Mouse (Mus musculus) spleen, adult 2 months (tissue): ENCODE data around the gene Ccdc69. TPM values are rescaled to one million over a fixed set of nuclear protein-coding genes. Genes with fewer than 3 reads are reported as not detected.

Experiments used
- DNase-seq, 2 experiments: peaks; one replicate each; pipeline versions ENCODE4 v3.0.0 to v3.0.0-alpha.2; 2012 to 2021; ENCODE audit warnings: low spot score in 2 of 2, low read depth in 1 of 2
- H3K27ac ChIP-seq: fragments of 200-500 bp; 2 replicates; pipeline ENCODE4 v1.5.1; 2012; ENCODE audit warnings: low read length, inconsistent platforms; ENCODE audit not compliant: insufficient read depth
- H3K27me3 ChIP-seq: fragments of 200-500 bp; 2 replicates; pipeline ENCODE4 v1.6.1; 2012; ENCODE audit warnings: mild to moderate bottlenecking, moderate library complexity, low read length, inconsistent platforms; ENCODE audit not compliant: control insufficient read depth, insufficient read depth
- H3K36me3 ChIP-seq: fragments of 200-500 bp; 2 replicates; pipeline ENCODE4 v1.6.1; 2012; ENCODE audit warnings: mild to moderate bottlenecking, low read length, inconsistent platforms; ENCODE audit not compliant: control insufficient read depth, insufficient read depth
- H3K4me1 ChIP-seq: fragments of 200-500 bp; 2 replicates; pipeline ENCODE4 v1.6.1; 2011; ENCODE audit warnings: inconsistent platforms; ENCODE audit not compliant: control insufficient read depth, insufficient read depth, insufficient read length
- H3K4me3 ChIP-seq: fragments of 200-500 bp; 2 replicates; pipeline ENCODE4 v1.5.1; 2011; ENCODE audit warnings: mild to moderate bottlenecking, inconsistent platforms; ENCODE audit not compliant: insufficient read depth, insufficient read length; ENCODE audit errors: extremely low read depth
- CTCF ChIP-seq: fragments of 200-500 bp; IDR thresholded peaks from 2 replicates; pipeline ENCODE4 v1.5.1; 2011; ENCODE audit warnings: mild to moderate bottlenecking, inconsistent platforms; ENCODE audit not compliant: insufficient read depth, insufficient read length, insufficient replicate concordance; ENCODE audit errors: extremely low read depth
- POLR2A ChIP-seq: fragments of 200-500 bp; IDR thresholded peaks from 2 replicates; pipeline ENCODE4 v1.6.1; 2011; ENCODE audit warnings: low read depth, low read length, inconsistent platforms
- WGBS: fragments of 180-500 bp; shearing (Covaris S2); methylation state at CpG from one replicate; pipeline ENCODE4 v1.1.7; 2018; 5-methylcytosine and 5-hydroxymethylcytosine counted together
- polyA plus RNA-seq: library from polyadenylated mRNA; depleted of rRNA; stranded (reverse); fragments of >200 nt; gene quantifications from 2 replicates; pipeline ENCODE4 v1.2.3, GENCODE M21; 2012

The Ccdc69 gene
- polyA plus RNA-seq, 1 experiment: 10.6 TPM

- Histone ChIP-seq H3K27ac (peak overlapping the region; percentile 65), H3K27me3 (no peaks in the 10 kb centered on the region), H3K4me1 (peaks cover 25% of the 10 kb centered on the region; the same call in 1 of the 2 replicates), H3K4me3 (no peak overlapping the region), H3K36me3 (peaks cover 10% of the 10 kb centered on the region)
- WGBS: 63% methylated on average over 3 of the region's 3 CpGs
- TF ChIP-seq POLR2A (no peak), CTCF (no peak)
- DNase-seq: no peak
These were observed 54.3 kb downstream of the Ccdc69 start for GRCm38 (mm10) chr11:55023583-55023982.

- DNase-seq: peak; percentile 85 to 94
These were observed 54.8 kb downstream of the Ccdc69 start for GRCm38 (mm10) chr11:55023049-55023564.

GRCm38 (mm10) chr11:55022508-55022907 is 55.4 kb downstream of the Ccdc69 start:
- H3K27ac ChIP-seq: peak overlapping the region; percentile 51
- no peak for DNase-seq
- WGBS: 45% methylated on average over 5 of the region's 5 CpGs

More at GRCm38 (mm10) chr11:55023049-55023564, 54.8 kb downstream of the Ccdc69 start:
- peaks cover 22% of the 10 kb centered on the region; the same call in 1 of the 2 replicates for H3K4me1 ChIP-seq
- peaks cover 10% of the 10 kb centered on the region for H3K36me3 ChIP-seq
- H3K27me3 ChIP-seq: no peaks in the 10 kb centered on the region
- H3K4me3 ChIP-seq: no peak overlapping the region
- H3K27ac ChIP-seq: peak overlapping the region; percentile 65
- 6% methylated on average over 10 of the region's 10 CpGs for WGBS
- TF ChIP-seq CTCF: no peak
- no peak for TF ChIP-seq POLR2A

GRCm38 (mm10) chr11:55021859-55022258 is 56.1 kb downstream of the Ccdc69 start:
- H3K36me3 ChIP-seq: peaks cover 11% of the 10 kb centered on the region
- TF ChIP-seq CTCF (no peak), POLR2A (no peak)
- H3K4me1 ChIP-seq: peaks cover 22% of the 10 kb centered on the region; the same call in 1 of the 2 replicates
- DNase-seq: no peak
- 80% methylated on average over 6 of the region's 6 CpGs for WGBS
- H3K27me3 ChIP-seq: no peaks in the 10 kb centered on the region
- H3K27ac ChIP-seq: 0 out of 2 replicates have a peak overlapping the region, but pooled peaks have one; percentile 2
- no peak overlapping the region for H3K4me3 ChIP-seq

More at GRCm38 (mm10) chr11:55022508-55022907, 55.4 kb downstream of the Ccdc69 start:
- no peak for TF ChIP-seq CTCF
- TF ChIP-seq POLR2A: no peak
- H3K4me3 ChIP-seq: no peak overlapping the region
- H3K27me3 ChIP-seq: no peaks in the 10 kb centered on the region
- H3K36me3 ChIP-seq: peaks cover 11% of the 10 kb centered on the region
- H3K4me1 ChIP-seq: peaks cover 22% of the 10 kb centered on the region; the same call in 1 of the 2 replicates

- peaks cover 21% of the 10 kb centered on the region; the same call in 1 of the 2 replicates for H3K4me1 ChIP-seq
- H3K27ac ChIP-seq: no peak overlapping the region
- TF ChIP-seq POLR2A (no peak), CTCF (no peak)
- H3K27me3 ChIP-seq: no peaks in the 10 kb centered on the region
- DNase-seq: no peak
- H3K4me3 ChIP-seq: no peak overlapping the region
- peaks cover 11% of the 10 kb centered on the region for H3K36me3 ChIP-seq
These were observed 56.5 kb downstream of the Ccdc69 start for GRCm38 (mm10) chr11:55021458-55021857.

- Histone ChIP-seq H3K27ac (no peak overlapping the region), H3K4me1 (peaks cover 20% of the 10 kb centered on the region; the same call in 1 of the 2 replicates)
These were observed 58.2 kb downstream of the Ccdc69 start for GRCm38 (mm10) chr11:55019711-55020110.

GRCm38 (mm10) chr11:55018034-55018433 is 59.9 kb downstream of the Ccdc69 start:
- no peak overlapping the region for H3K4me3 ChIP-seq
- H3K36me3 ChIP-seq: peaks cover 24% of the 10 kb centered on the region
- DNase-seq: no peak
- H3K27me3 ChIP-seq: no peaks in the 10 kb centered on the region
- no peak for TF ChIP-seq POLR2A
- TF ChIP-seq CTCF: no peak
- WGBS: 74% methylated on average over 6 of the region's 6 CpGs
- peaks cover 13% of the 10 kb centered on the region; the same call in 1 of the 2 replicates for H3K4me1 ChIP-seq
- no peak overlapping the region for H3K27ac ChIP-seq

More at GRCm38 (mm10) chr11:55019711-55020110, 58.2 kb downstream of the Ccdc69 start:
- no peak overlapping the region for H3K4me3 ChIP-seq
- peaks cover 13% of the 10 kb centered on the region for H3K36me3 ChIP-seq
- no peaks in the 10 kb centered on the region for H3K27me3 ChIP-seq
- DNase-seq: no peak
- WGBS: 92% methylated on average over 2 of the region's 2 CpGs
- TF ChIP-seq CTCF (no peak), POLR2A (no peak)
